Mouse (Mus musculus): ENCODE measurements around the gene Msl3l2. TPM values are rescaled to one million over a fixed set of nuclear protein-coding genes. Genes with fewer than 3 reads are reported as not detected.

Msl3l2 gene
- polyA plus RNA-seq, 1 experiment: 7.2 TPM

DNA sequence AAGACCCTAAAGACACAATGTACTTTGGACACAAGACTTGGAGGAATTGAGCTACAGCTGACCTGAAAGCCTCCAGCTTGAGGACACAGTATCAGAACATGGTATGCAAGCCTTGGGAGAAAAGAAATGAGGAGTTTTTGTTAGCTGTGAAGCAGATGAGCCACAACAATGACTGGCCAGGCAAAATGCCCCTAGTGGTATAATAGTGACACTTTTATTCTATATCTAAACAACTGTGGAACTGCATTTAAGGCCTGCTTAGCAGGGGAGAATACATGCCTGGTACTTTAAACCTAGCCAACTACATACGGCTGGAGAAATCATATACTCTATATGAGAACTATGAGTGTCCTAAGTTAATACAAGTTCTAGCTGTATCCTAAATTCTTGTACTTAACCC lies 20.3 kb downstream of the Msl3l2 start:
- 93% methylated on average over 1 of the region's 1 CpGs for WGBS
- Histone ChIP-seq H3K4me1 (replicated peaks; ENCODE audit: control insufficient read depth, insufficient read depth, low read length) (no peaks in the 10 kb centered on the region), H3K4me3 (ENCODE audit: control insufficient read depth, insufficient read depth, low read length) (no peak overlapping the region), H3K27me3 (ENCODE audit: control insufficient read depth, insufficient read depth, low read length) (no peaks in the 10 kb centered on the region), H3K36me3 (ENCODE audit: control insufficient read depth, insufficient read depth, low read length) (no peaks in the 10 kb centered on the region), H3K27ac (ENCODE audit: control insufficient read depth, insufficient read depth, low read length) (no peak overlapping the region)
- DNase-seq: no peak
- TF ChIP-seq CTCF (IDR thresholded peaks at IDR 0.05; ENCODE audit: borderline replicate concordance, control insufficient read depth, extremely low read depth, insufficient read depth, low read length, poor library complexity) (no peak), POLR2A (IDR thresholded peaks at IDR 0.05; ENCODE audit: control insufficient read depth, extremely low read depth, insufficient read depth, low read length, poor library complexity) (no peak)

DNA sequence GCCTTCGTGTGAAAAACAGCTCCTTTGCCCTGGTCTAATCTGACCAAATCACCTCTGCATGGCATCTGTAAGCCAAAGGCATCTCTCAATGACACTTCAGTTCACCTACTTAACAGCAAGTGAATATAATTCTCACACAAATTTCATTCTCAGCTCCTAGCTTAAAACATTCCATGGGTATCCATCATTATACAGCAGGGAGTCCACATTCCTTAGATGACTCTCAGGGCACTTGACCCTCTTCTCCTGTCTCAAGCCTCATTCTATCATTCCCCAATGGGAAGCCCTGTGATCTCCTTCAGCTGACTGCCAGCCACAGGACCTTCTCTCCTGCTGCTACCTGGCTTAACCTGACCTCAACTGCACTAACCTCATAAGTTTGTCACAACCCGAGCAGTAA lies 22.9 kb downstream of the Msl3l2 start:
- H3K4me1 ChIP-seq (replicated peaks; ENCODE audit: control insufficient read depth, insufficient read depth, low read length): no peaks in the 10 kb centered on the region
- no peak overlapping the region for H3K27ac ChIP-seq (ENCODE audit: control insufficient read depth, insufficient read depth, low read length)
- WGBS: 95% methylated on average over 2 of the region's 2 CpGs
- no peaks in the 10 kb centered on the region for H3K27me3 ChIP-seq (ENCODE audit: control insufficient read depth, insufficient read depth, low read length)
- no peak for DNase-seq
- no peaks in the 10 kb centered on the region for H3K36me3 ChIP-seq (ENCODE audit: control insufficient read depth, insufficient read depth, low read length)
- no peak overlapping the region for H3K4me3 ChIP-seq (ENCODE audit: control insufficient read depth, insufficient read depth, low read length)
- TF ChIP-seq POLR2A (IDR thresholded peaks at IDR 0.05; ENCODE audit: control insufficient read depth, extremely low read depth, insufficient read depth, low read length, poor library complexity) (no peak), CTCF (IDR thresholded peaks at IDR 0.05; ENCODE audit: borderline replicate concordance, control insufficient read depth, extremely low read depth, insufficient read depth, low read length, poor library complexity) (no peak)

DNA sequence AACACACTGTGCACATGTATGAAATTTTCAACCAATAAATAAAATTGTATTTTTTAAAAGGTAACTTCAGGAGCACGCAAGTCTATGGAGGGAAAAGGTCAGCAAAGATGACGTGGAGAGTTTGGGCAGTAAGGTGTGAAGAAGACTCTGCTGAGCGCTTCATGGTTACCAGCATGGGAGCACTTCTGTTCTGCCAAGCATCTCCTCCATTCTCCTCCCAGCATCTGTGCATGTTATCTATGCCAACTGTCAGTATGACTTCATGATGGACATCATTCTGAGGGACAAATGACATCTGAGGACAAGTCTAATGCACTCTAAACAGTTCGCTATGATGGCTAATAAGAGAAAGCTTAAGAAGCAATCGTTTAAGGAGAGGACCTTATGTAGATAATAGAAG lies 30.5 kb downstream of the Msl3l2 start:
- H3K27me3 ChIP-seq (ENCODE audit: control insufficient read depth, insufficient read depth, low read length): no peaks in the 10 kb centered on the region
- H3K27ac ChIP-seq (ENCODE audit: control insufficient read depth, insufficient read depth, low read length): no peak overlapping the region

DNA sequence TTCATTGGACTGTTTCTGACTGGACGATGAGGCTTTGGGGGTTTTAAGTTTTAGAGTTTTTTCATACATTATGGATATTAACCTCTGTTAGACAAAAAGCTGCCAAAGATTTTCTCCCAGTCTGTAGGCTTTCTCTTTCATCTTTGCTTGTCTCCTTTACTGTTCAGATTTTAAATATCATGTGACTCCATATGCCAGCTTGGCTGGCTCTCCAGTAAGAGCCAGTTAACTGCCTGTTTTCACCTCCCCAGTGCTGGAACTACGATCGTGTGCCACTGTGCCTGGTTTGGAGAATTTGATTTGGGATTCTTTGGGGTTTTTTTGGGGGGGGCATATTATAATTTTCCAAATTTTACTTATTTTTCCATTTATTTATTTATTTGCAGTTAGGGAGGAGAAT lies 42.2 kb downstream of the Msl3l2 start:
- Histone ChIP-seq H3K4me3 (ENCODE audit: control insufficient read depth, insufficient read depth, low read length) (no peak overlapping the region), H3K36me3 (ENCODE audit: control insufficient read depth, insufficient read depth, low read length) (no peaks in the 10 kb centered on the region), H3K27me3 (ENCODE audit: control insufficient read depth, insufficient read depth, low read length) (no peaks in the 10 kb centered on the region), H3K4me1 (replicated peaks; ENCODE audit: control insufficient read depth, insufficient read depth, low read length) (no peaks in the 10 kb centered on the region), H3K27ac (ENCODE audit: control insufficient read depth, insufficient read depth, low read length) (no peak overlapping the region)
- 97% methylated on average over 3 of the region's 3 CpGs for WGBS
- TF ChIP-seq POLR2A (IDR thresholded peaks at IDR 0.05; ENCODE audit: control insufficient read depth, extremely low read depth, insufficient read depth, low read length, poor library complexity) (no peak), CTCF (IDR thresholded peaks at IDR 0.05; ENCODE audit: borderline replicate concordance, control insufficient read depth, extremely low read depth, insufficient read depth, low read length, poor library complexity) (no peak)
- DNase-seq: no peak

More for the DNA sequence above, 30.5 kb downstream of the Msl3l2 start:
- WGBS: 98% methylated on average over 5 of the region's 5 CpGs
- TF ChIP-seq CTCF (IDR thresholded peaks at IDR 0.05; ENCODE audit: borderline replicate concordance, control insufficient read depth, extremely low read depth, insufficient read depth, low read length, poor library complexity) (no peak), POLR2A (IDR thresholded peaks at IDR 0.05; ENCODE audit: control insufficient read depth, extremely low read depth, insufficient read depth, low read length, poor library complexity) (no peak)
- no peak for DNase-seq
- no peak overlapping the region for H3K4me3 ChIP-seq (ENCODE audit: control insufficient read depth, insufficient read depth, low read length)
- no peaks in the 10 kb centered on the region for H3K4me1 ChIP-seq (replicated peaks; ENCODE audit: control insufficient read depth, insufficient read depth, low read length)
- H3K36me3 ChIP-seq (ENCODE audit: control insufficient read depth, insufficient read depth, low read length): no peaks in the 10 kb centered on the region

DNA sequence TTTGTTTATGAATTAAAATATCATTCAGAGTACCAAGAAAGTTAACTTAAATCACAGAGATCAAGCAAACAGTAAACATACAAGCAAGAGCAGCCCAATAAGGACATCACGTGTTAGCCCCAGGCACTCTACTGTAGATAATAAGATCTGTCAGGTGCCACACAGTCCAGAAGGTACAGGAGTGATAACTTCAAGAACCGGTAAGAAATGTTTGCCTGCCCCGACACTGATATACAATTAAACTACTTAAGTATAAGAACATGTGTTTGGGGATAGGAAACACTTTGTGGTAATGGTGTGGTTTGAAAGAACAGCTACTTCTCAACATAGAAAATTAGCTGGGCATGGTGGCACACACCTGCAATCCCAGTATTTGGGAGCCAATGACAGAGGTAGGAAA lies 50.2 kb downstream of the Msl3l2 start:
- WGBS: 81% methylated on average over 3 of the region's 3 CpGs
- no peak overlapping the region for H3K27ac ChIP-seq (ENCODE audit: control insufficient read depth, insufficient read depth, low read length)
- DNase-seq: no peak
- H3K4me3 ChIP-seq (ENCODE audit: control insufficient read depth, insufficient read depth, low read length): no peak overlapping the region
- H3K36me3 ChIP-seq (ENCODE audit: control insufficient read depth, insufficient read depth, low read length): no peaks in the 10 kb centered on the region
- no peaks in the 10 kb centered on the region for H3K27me3 ChIP-seq (ENCODE audit: control insufficient read depth, insufficient read depth, low read length)
- TF ChIP-seq POLR2A (IDR thresholded peaks at IDR 0.05; ENCODE audit: control insufficient read depth, extremely low read depth, insufficient read depth, low read length, poor library complexity) (no peak), CTCF (IDR thresholded peaks at IDR 0.05; ENCODE audit: borderline replicate concordance, control insufficient read depth, extremely low read depth, insufficient read depth, low read length, poor library complexity) (no peak)
- H3K4me1 ChIP-seq (replicated peaks; ENCODE audit: control insufficient read depth, insufficient read depth, low read length): no peaks in the 10 kb centered on the region

DNA sequence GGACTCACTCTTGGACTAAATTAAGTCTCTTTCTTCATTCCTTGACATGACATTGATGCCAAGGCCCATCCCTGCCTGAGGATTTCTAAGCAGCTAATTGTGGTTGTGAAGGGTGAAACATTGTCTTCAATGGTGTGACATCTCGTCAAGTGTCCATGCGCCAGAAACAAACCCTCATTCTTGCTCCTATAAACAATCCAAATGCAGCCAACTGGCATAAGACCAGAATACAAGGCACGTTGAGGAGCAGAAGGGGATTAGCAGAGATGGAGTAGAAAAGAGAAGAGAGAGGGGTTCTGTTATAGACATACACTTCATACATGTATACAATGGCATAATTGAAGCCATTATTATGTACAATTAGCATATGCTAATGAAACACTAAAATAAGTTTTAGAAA lies 51.5 kb downstream of the Msl3l2 start:
- no peak for DNase-seq
- Histone ChIP-seq H3K4me3 (ENCODE audit: control insufficient read depth, insufficient read depth, low read length) (no peak overlapping the region), H3K27ac (ENCODE audit: control insufficient read depth, insufficient read depth, low read length) (no peak overlapping the region), H3K36me3 (ENCODE audit: control insufficient read depth, insufficient read depth, low read length) (no peaks in the 10 kb centered on the region), H3K4me1 (replicated peaks; ENCODE audit: control insufficient read depth, insufficient read depth, low read length) (no peaks in the 10 kb centered on the region), H3K27me3 (ENCODE audit: control insufficient read depth, insufficient read depth, low read length) (no peaks in the 10 kb centered on the region)
- no peak for TF ChIP-seq POLR2A (IDR thresholded peaks at IDR 0.05; ENCODE audit: control insufficient read depth, extremely low read depth, insufficient read depth, low read length, poor library complexity)
- TF ChIP-seq CTCF (IDR thresholded peaks at IDR 0.05; ENCODE audit: borderline replicate concordance, control insufficient read depth, extremely low read depth, insufficient read depth, low read length, poor library complexity): no peak
- WGBS: 92% methylated on average over 3 of the region's 3 CpGs

DNA sequence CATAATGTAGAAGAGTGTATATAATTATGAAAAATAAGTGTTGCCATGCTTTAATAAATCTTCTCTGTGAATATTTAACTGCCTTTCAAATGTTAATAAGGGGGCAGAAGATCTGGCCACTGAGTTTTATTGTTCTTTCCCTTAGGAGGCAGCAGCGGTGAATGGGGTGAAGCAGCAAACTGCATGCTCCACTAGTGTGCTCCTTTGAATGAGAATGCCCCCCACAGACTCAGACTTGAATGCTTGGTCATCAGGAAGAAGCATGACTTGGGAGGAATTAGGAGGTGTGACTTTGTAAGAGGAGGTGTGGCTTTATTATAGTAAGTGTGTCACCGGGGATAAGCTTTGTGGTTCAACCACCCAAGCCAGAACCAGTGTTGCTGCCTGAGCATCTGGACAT lies 52.0 kb downstream of the Msl3l2 start:
- Histone ChIP-seq H3K27me3 (ENCODE audit: control insufficient read depth, insufficient read depth, low read length) (no peaks in the 10 kb centered on the region), H3K27ac (ENCODE audit: control insufficient read depth, insufficient read depth, low read length) (no peak overlapping the region), H3K4me3 (ENCODE audit: control insufficient read depth, insufficient read depth, low read length) (no peak overlapping the region), H3K4me1 (replicated peaks; ENCODE audit: control insufficient read depth, insufficient read depth, low read length) (no peaks in the 10 kb centered on the region), H3K36me3 (ENCODE audit: control insufficient read depth, insufficient read depth, low read length) (no peaks in the 10 kb centered on the region)
- WGBS: 87% methylated on average over 2 of the region's 2 CpGs
- DNase-seq: no peak
- no peak for TF ChIP-seq POLR2A (IDR thresholded peaks at IDR 0.05; ENCODE audit: control insufficient read depth, extremely low read depth, insufficient read depth, low read length, poor library complexity)
- TF ChIP-seq CTCF (IDR thresholded peaks at IDR 0.05; ENCODE audit: borderline replicate concordance, control insufficient read depth, extremely low read depth, insufficient read depth, low read length, poor library complexity): no peak

Data from thymus, adult 2 months (tissue).